Mouse (Mus musculus) lung, postnatal 0 days (tissue): ENCODE data around the gene Plekhm3. TPM values are rescaled to one million over a fixed set of nuclear protein-coding genes. Genes with fewer than 3 reads are reported as not detected.
A peak's percentile ranks its signal among the peaks of the same experiment; 100 is the strongest.

Experiments used
- ATAC-seq: fragments of 200-750 bp; cut with Nextera tagmentation; 2 replicates; pipeline ENCODE4 v1.8.0; 2017; ENCODE audit warnings: moderate library complexity
- DNase-seq: peaks from one replicate; pipeline ENCODE4 v3.0.0-alpha.2; 2016; ENCODE audit warnings: low spot score
- H3K27ac ChIP-seq: fragments of 300-500 bp; sonication (generic); 2 replicates; pipeline ENCODE4 v1.5.1; 2014; ENCODE audit warnings: antibody characterized with exemption, mild to moderate bottlenecking, low read length, mixed read lengths
- H3K27me3 ChIP-seq: fragments of 300-500 bp; sonication (generic); replicated peaks from 2 replicates; pipeline ENCODE4 v1.6.1; 2014; ENCODE audit warnings: low read length, mixed read lengths; ENCODE audit not compliant: insufficient read depth
- H3K36me3 ChIP-seq: fragments of 300-500 bp; sonication (generic); 2 replicates; pipeline ENCODE4 v1.6.1; 2014; ENCODE audit warnings: low read length, mixed read lengths; ENCODE audit not compliant: insufficient read depth
- H3K4me1 ChIP-seq: fragments of 300-500 bp; sonication (generic); 2 replicates; pipeline ENCODE4 v1.6.1; 2014; ENCODE audit warnings: antibody characterized with exemption, low read depth, low read length, mixed read lengths; ENCODE audit not compliant: insufficient read depth
- H3K4me2 ChIP-seq: fragments of 300-500 bp; sonication (generic); replicated peaks from 2 replicates; pipeline ENCODE4 v1.6.1; 2014; ENCODE audit warnings: low read depth, mild to moderate bottlenecking, low read length, moderate library complexity, mixed read lengths
- H3K4me3 ChIP-seq: fragments of 300-500 bp; sonication (generic); 2 replicates; pipeline ENCODE4 v1.5.1; 2014; ENCODE audit warnings: low read depth, low read length
- H3K9ac ChIP-seq: fragments of 300-500 bp; sonication (generic); replicated peaks from 2 replicates; pipeline ENCODE4 v1.6.1; 2014; ENCODE audit warnings: low read depth, mild to moderate bottlenecking
- H3K9me3 ChIP-seq: fragments of 300-500 bp; sonication (generic); 2 replicates; pipeline ENCODE4 v1.6.1; 2016; ENCODE audit warnings: low read length, mixed read lengths
- CTCF ChIP-seq: IDR thresholded peaks from 2 replicates; pipeline ENCODE4 v1.5.1; 2016; ENCODE audit warnings: antibody characterized with exemption, mild to moderate bottlenecking
- EP300 ChIP-seq: IDR thresholded peaks from 2 replicates; pipeline ENCODE4 v1.6.1; 2016; ENCODE audit warnings: antibody characterized with exemption, mild to moderate bottlenecking, control low read depth
- WGBS: fragments of 180-500 bp; shearing (Covaris S2); extraction: QIAGEN DNeasy Blood & Tissue Kit; methylation state at CpG from one replicate; pipeline ENCODE4 v1.1.7; 2014; 5-methylcytosine and 5-hydroxymethylcytosine counted together
- polyA plus RNA-seq: library from polyadenylated mRNA; unstranded; fragments of >200 nt; fragmentation: Nextera tagmentation; extraction: Ambion mirVana; gene quantifications from 2 replicates; pipeline ENCODE4 v1.2.1, GENCODE M21; 2015

The Plekhm3 gene
- polyA plus RNA-seq, 1 experiment from 2014 or later, result 4.7 TPM

DNA sequence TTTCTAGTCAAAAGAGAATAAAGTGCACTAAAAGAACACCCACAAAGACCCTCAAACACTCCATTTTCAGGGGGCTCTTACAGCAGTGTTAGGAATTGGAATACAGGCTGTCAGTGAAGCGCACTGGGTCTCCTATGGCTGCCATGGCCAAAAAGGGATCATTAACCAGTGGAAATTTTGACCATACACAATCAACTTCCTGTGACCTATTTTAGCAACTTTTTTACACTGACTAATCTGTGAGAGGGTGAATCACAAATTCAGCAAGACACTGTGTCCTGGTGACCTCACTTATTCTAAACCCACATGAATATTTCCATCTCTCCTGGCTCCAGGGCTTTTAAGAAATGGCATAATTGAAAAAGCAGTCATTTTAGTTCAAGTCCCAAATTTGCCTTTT is 23.7 kb downstream of the Plekhm3 start:
- no peak for ATAC-seq
- no peak overlapping the region for H3K4me2 ChIP-seq
- WGBS, result 100% methylated on average over 1 of the region's 1 CpGs

DNA sequence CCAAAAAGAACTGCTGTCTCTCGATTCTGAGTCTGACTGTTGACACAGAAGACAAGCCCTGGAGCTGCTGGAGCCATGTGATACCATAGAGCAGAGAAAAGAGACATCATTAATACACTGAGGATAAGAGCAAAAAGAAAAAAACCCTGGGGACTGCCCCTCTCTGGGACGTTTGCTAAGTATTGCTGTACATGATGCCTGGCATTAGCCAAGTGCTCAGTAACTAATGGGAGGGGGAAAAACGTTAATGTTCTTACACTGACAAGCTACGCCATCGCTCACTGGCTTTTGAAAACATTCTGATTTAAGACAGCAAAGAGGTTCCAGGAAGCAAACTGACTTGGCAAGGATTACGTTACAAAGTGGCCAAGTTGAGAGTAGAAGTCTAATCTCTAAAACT is 26.5 kb downstream of the Plekhm3 start:
- Histone ChIP-seq H3K4me3 (no peak overlapping the region), H3K27ac (no peak overlapping the region), H3K36me3 (no peaks in the 10 kb centered on the region), H3K27me3 (no peaks in the 10 kb centered on the region), H3K4me2 (no peak overlapping the region), H3K4me1 (no peaks in the 10 kb centered on the region; the same call in 1 of the 2 replicates), H3K9ac (no peak overlapping the region), H3K9me3 (no peaks in the 10 kb centered on the region)
- TF ChIP-seq CTCF (no peak), EP300 (no peak)
- WGBS, result 52% methylated on average over 6 of the region's 6 CpGs
- DNase-seq, result no peak
- ATAC-seq, result no peak

More for the DNA sequence above, 23.7 kb downstream of the Plekhm3 start:
- Histone ChIP-seq H3K4me3 (no peak overlapping the region), H3K4me1 (no peaks in the 10 kb centered on the region; the same call in 1 of the 2 replicates), H3K9ac (no peak overlapping the region), H3K27me3 (no peaks in the 10 kb centered on the region), H3K36me3 (no peaks in the 10 kb centered on the region), H3K9me3 (no peaks in the 10 kb centered on the region), H3K27ac (no peak overlapping the region)
- TF ChIP-seq EP300 (no peak), CTCF (no peak)
- DNase-seq, result no peak

DNA sequence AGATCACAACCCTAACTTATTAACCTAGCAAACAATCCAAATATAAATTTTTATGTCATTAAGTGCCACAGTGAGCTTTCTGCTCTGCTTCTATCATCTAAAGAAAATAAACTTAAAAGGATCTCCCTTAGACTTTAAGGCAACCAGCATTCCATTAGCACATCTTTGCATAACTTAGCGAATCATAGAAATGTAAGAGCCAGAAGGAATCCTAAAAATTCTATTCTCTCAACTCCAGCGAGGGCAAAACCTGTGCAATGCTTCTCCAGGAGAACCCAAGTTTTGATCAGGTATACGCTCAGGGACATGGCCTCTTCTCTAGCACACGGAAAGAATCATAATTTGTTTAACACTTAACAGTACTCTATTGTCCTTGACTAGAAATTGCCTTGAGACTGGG is 27.0 kb downstream of the Plekhm3 start:
- no peaks in the 10 kb centered on the region for H3K9me3 ChIP-seq
- no peak for DNase-seq
- no peak overlapping the region for H3K27ac ChIP-seq
- no peaks in the 10 kb centered on the region for H3K27me3 ChIP-seq
- H3K36me3 ChIP-seq, result no peaks in the 10 kb centered on the region
- no peak overlapping the region for H3K4me2 ChIP-seq
- no peak for TF ChIP-seq EP300
- TF ChIP-seq CTCF, result no peak
- 60% methylated on average over 4 of the region's 4 CpGs for WGBS
- H3K4me3 ChIP-seq, result no peak overlapping the region
- no peaks in the 10 kb centered on the region; the same call in 1 of the 2 replicates for H3K4me1 ChIP-seq
- no peak overlapping the region for H3K9ac ChIP-seq
- ATAC-seq, result no peak

DNA sequence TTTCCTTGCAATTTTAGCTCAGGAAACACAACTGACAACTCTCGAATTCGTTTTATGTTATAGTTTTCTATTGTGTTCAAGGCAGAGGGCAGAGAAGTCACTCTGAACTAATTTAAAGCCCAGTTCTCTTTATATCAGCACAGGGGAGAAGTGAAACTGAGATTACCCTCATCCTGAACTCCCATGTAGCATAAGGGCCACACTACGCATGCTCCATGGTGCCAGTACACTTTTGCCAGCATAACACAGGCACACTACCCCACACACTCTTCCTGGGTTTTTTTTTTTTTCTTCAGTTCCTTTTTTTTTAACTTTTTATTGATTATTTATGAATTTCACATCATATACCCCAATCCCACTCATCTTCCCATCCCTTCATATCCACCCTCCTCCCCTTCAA is 28.1 kb downstream of the Plekhm3 start:
- TF ChIP-seq EP300 (no peak), CTCF (no peak)
- H3K36me3 ChIP-seq, result no peaks in the 10 kb centered on the region
- H3K27ac ChIP-seq, result no peak overlapping the region
- H3K4me1 ChIP-seq, result no peaks in the 10 kb centered on the region; the same call in 1 of the 2 replicates
- no peak overlapping the region for H3K9ac ChIP-seq
- H3K4me3 ChIP-seq, result no peak overlapping the region
- DNase-seq (no peak), ATAC-seq (no peak)
- H3K9me3 ChIP-seq, result no peaks in the 10 kb centered on the region
- H3K27me3 ChIP-seq, result no peaks in the 10 kb centered on the region
- WGBS, result 92% methylated on average over 3 of the region's 3 CpGs
- H3K4me2 ChIP-seq, result no peak overlapping the region

DNA sequence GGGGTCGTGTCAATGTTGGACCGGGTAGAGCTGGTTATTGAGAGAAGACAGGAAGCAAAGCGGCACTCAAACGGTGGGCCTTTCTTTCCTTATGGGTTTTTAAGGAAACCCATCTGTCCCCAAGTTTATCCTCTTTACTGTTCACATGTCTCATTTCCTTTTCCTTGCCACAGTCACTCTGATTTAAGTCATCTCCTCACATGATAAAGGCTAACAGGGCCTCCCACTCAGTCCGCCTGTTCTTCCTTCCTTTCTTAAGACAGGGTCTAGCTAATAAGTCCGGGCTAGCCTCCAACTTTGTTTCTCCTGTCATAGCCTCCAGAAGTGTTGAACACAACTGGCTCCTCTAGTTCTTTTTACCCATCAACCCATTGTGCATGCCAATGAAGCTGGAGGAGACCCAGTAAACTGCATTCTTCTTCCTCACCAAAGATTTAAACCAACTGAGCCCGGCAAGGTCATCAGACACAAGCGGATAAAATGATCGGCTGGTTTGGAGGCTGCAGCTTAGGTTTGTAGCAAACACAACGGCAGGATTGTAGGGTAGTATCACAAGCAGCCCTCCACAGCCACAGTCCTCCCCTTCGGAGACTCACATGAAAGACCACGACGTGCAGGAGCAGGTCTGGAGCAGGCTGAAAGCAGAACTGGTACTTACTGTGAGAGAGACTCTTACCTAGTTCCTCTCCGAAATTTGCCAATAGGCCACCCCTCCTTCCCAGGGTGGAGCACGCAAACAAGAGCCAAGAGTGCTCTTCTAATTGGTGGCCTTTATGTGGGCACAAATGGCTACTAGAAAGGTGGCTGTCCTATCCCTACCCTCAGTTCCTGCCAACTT is 29.0 kb downstream of the Plekhm3 start:
- Histone ChIP-seq H3K27ac (no peak overlapping the region), H3K9ac (no peak overlapping the region), H3K4me3 (no peak overlapping the region), H3K36me3 (no peaks in the 10 kb centered on the region), H3K4me2 (no peak overlapping the region), H3K9me3 (no peaks in the 10 kb centered on the region), H3K27me3 (no peaks in the 10 kb centered on the region), H3K4me1 (no peaks in the 10 kb centered on the region; the same call in 1 of the 2 replicates)
- ATAC-seq (peak; percentile 25; the same call in 1 of the 2 replicates), DNase-seq (no peak)
- WGBS, result 78% methylated on average over 15 of the region's 15 CpGs
- TF ChIP-seq CTCF, result no peak
- TF ChIP-seq EP300, result no peak

DNA sequence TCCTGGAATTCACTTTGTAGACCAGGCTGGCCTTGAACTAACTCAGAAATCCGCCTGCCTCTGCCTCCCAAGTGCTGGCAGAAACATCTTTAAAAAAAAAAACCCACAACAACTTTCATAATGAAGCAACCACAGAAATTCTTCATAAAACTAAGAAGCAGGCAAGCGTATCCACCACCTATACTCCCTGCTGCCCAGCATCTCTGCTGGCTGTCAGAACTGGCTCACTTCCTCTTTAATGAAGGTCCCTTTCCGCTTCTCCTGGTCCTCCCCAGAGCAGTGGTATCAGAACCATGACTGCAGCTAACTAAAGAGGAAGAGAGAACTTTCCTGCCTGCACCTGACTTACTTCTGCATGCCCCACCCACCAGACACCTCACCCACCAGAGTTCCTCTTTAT is 31.0 kb downstream of the Plekhm3 start:
- DNase-seq (peak; percentile 61), ATAC-seq (no peak; the same call in 1 of the 2 replicates)
- 93% methylated on average over 3 of the region's 3 CpGs for WGBS
- Histone ChIP-seq H3K27ac (no peak overlapping the region), H3K4me2 (no peak overlapping the region), H3K9ac (no peak overlapping the region), H3K4me1 (no peaks in the 10 kb centered on the region; the same call in 1 of the 2 replicates), H3K36me3 (peaks cover 10% of the 10 kb centered on the region; the same call in 1 of the 2 replicates), H3K4me3 (no peak overlapping the region), H3K9me3 (no peaks in the 10 kb centered on the region), H3K27me3 (no peaks in the 10 kb centered on the region)
- TF ChIP-seq EP300, result no peak
